Mouse (Mus musculus) CH12.LX (cell line): ENCODE data around the gene Depdc7. TPM values are rescaled to one million over a fixed set of nuclear protein-coding genes. Genes with fewer than 3 reads are reported as not detected.

Experiments
- DNase-seq: peaks from one replicate; pipeline ENCODE4 v3.0.0-alpha.2; 2013; ENCODE audit errors: extremely low read depth
- H3K27ac ChIP-seq: 2 replicates; pipeline ENCODE4 v1.5.1; 2012; ENCODE audit warnings: low read depth, mild to moderate bottlenecking, control low read depth, moderate library complexity; ENCODE audit not compliant: insufficient read depth
- H3K27me3 ChIP-seq: replicated peaks from 2 replicates; pipeline ENCODE3; 2012; ENCODE audit warnings: inconsistent platforms
- H3K36me3 ChIP-seq, 2 experiments: replicated peaks in 1 of 2; 2 replicates each; pipeline versions ENCODE3 to v1.6.1; 2012; ENCODE audit warnings: inconsistent platforms in 1 of 2, low read length in 1 of 2, mild to moderate bottlenecking in 1 of 2, mixed read lengths in 1 of 2, moderate library complexity in 1 of 2; ENCODE audit not compliant: control insufficient read depth in 1 of 2, insufficient read depth in 1 of 2
- H3K4me1 ChIP-seq, 2 experiments: 2 replicates each; pipeline ENCODE4 v1.6.1; 2012; ENCODE audit warnings: inconsistent platforms in 1 of 2, moderate library complexity in 1 of 2; ENCODE audit not compliant: insufficient read depth in 2 of 2, control insufficient read depth in 1 of 2
- H3K4me2 ChIP-seq: 2 replicates; pipeline ENCODE4 v1.6.1; 2012; ENCODE audit warnings: low read depth, mild to moderate bottlenecking, control low read depth; ENCODE audit not compliant: poor library complexity, insufficient read depth, severe bottlenecking
- H3K4me3 ChIP-seq, 3 experiments: fragments of 150-350 bp in 1 of 3; sonication (generic) in 1 of 3; replicated peaks in 1 of 3; 2 replicates each; pipeline versions ENCODE3 to v1.5.1; 2011 to 2012; ENCODE audit warnings: low read depth in 2 of 3, low read length in 2 of 3, mild to moderate bottlenecking in 2 of 3, moderate library complexity in 2 of 3, control low read depth in 1 of 3, improper control_type of control experiment in 1 of 3, inconsistent platforms in 1 of 3, mixed read lengths in 1 of 3; ENCODE audit not compliant: poor library complexity in 1 of 3
- H3K79me2 ChIP-seq: replicated peaks from 2 replicates; pipeline ENCODE4 v1.6.1; 2012; ENCODE audit warnings: mild to moderate bottlenecking, moderate library complexity; ENCODE audit not compliant: control insufficient read depth, poor library complexity, insufficient read depth, severe bottlenecking; ENCODE audit errors: extremely low read depth
- H3K9ac ChIP-seq: 2 replicates; pipeline ENCODE4 v1.6.1; 2012; ENCODE audit warnings: low read depth, mild to moderate bottlenecking, control low read depth, moderate library complexity; ENCODE audit not compliant: insufficient read depth
- H3K9me3 ChIP-seq: replicated peaks from 2 replicates; pipeline ENCODE3; 2012; ENCODE audit warnings: low read length, inconsistent platforms, mixed read lengths
- CHD2 ChIP-seq: IDR thresholded peaks from 2 replicates; pipeline ENCODE4 v1.6.1; 2011; ENCODE audit warnings: low read length, improper control_type of control experiment
- ELF1 ChIP-seq: IDR thresholded peaks from 2 replicates; pipeline ENCODE4 v1.6.1; 2014; ENCODE audit warnings: low read depth, mild to moderate bottlenecking, inconsistent platforms, low read length, improper control_type of control experiment
- EP300 ChIP-seq: IDR thresholded peaks from 2 replicates; pipeline ENCODE4 v1.6.1; 2011; ENCODE audit warnings: low read length, improper control_type of control experiment
- GABPA ChIP-seq: IDR thresholded peaks from 2 replicates; pipeline ENCODE4 v1.6.1; 2012; ENCODE audit warnings: low read depth, low read length, improper control_type of control experiment, inconsistent platforms; ENCODE audit not compliant: insufficient replicate concordance
- HCFC1 ChIP-seq: IDR thresholded peaks from 2 replicates; pipeline ENCODE4 v1.6.1; 2012; ENCODE audit warnings: low read depth, mild to moderate bottlenecking, inconsistent platforms, low read length, improper control_type of control experiment
- IRF4 ChIP-seq: IDR thresholded peaks from 2 replicates; pipeline ENCODE4 v1.6.1; 2014; ENCODE audit warnings: low read depth, mild to moderate bottlenecking, inconsistent platforms, low read length, improper control_type of control experiment
- JUN ChIP-seq: IDR thresholded peaks from 2 replicates; pipeline ENCODE4 v1.6.1; 2011; ENCODE audit warnings: low read depth, mild to moderate bottlenecking, low read length, improper control_type of control experiment, moderate library complexity; ENCODE audit not compliant: insufficient read depth
- MAX ChIP-seq: IDR thresholded peaks from 2 replicates; pipeline ENCODE4 v1.6.1; 2011; ENCODE audit warnings: low read length, improper control_type of control experiment
- MXI1 ChIP-seq: IDR thresholded peaks from 2 replicates; pipeline ENCODE4 v1.6.1; 2011; ENCODE audit warnings: mild to moderate bottlenecking, low read depth, low read length, improper control_type of control experiment
- NELFE ChIP-seq: IDR thresholded peaks from 2 replicates; pipeline ENCODE4 v1.6.1; 2011; ENCODE audit warnings: low read depth, low read length, improper control_type of control experiment
- NRF1 ChIP-seq: IDR thresholded peaks from 2 replicates; pipeline ENCODE4 v1.6.1; 2014; ENCODE audit warnings: low read depth, mild to moderate bottlenecking, inconsistent platforms, low read length, improper control_type of control experiment, moderate library complexity
- POLR2A ChIP-seq: IDR thresholded peaks from 2 replicates; pipeline ENCODE4 v1.6.1; 2011; ENCODE audit warnings: low read depth, mild to moderate bottlenecking, improper control_type of control experiment, low read length
- RAD21 ChIP-seq: IDR thresholded peaks from 2 replicates; pipeline ENCODE4 v1.6.1; 2011; ENCODE audit warnings: low read depth, mild to moderate bottlenecking, low read length, improper control_type of control experiment, moderate library complexity
- RCOR1 ChIP-seq: conservative IDR thresholded peaks from 2 replicates; pipeline ENCODE4 v1.6.1; 2012; ENCODE audit warnings: low read depth, mild to moderate bottlenecking, inconsistent platforms, low read length, improper control_type of control experiment
- TCF12 ChIP-seq: IDR thresholded peaks from 2 replicates; pipeline ENCODE4 v1.6.1; 2014; ENCODE audit warnings: low read depth, mild to moderate bottlenecking, inconsistent platforms, low read length, improper control_type of control experiment
- UBTF ChIP-seq: IDR thresholded peaks from 2 replicates; pipeline ENCODE4 v1.6.1; 2012; ENCODE audit warnings: low read depth, mild to moderate bottlenecking, inconsistent platforms, low read length, improper control_type of control experiment, moderate library complexity
- USF1 ChIP-seq: IDR thresholded peaks from 2 replicates; pipeline ENCODE4 v1.6.1; 2014; ENCODE audit warnings: low read depth, mild to moderate bottlenecking, inconsistent platforms, low read length, improper control_type of control experiment
- ZKSCAN1 ChIP-seq: IDR thresholded peaks from 2 replicates; pipeline ENCODE4 v1.6.1; 2012; ENCODE audit warnings: low read depth, inconsistent platforms, low read length, improper control_type of control experiment, borderline replicate concordance
- dilution Hi-C: fragments of 300-500 bp; cut with MboI; formaldehyde crosslinking; loops from 2 replicates; pipeline ENCODE4 v1.14.3; 2020; ENCODE audit warnings: low sequenced_read_pairs; ENCODE audit not compliant: extremely low pct_unique_long_range_greater_than_20kb, extremely low pct_ligation_motif_present
- in situ Hi-C: fragments of 300-500 bp; cut with MboI; formaldehyde crosslinking; loops from 3 replicates; pipeline ENCODE4 v1.14.3; 2019; ENCODE audit warnings: low sequenced_read_pairs, low pct_ligation_motif_present, low pct_unique_long_range_greater_than_20kb, mixed read lengths
- polyA plus RNA-seq: library from polyadenylated mRNA; unstranded; fragments of >175 nt; gene quantifications from 2 replicates; pipeline ENCODE4 v1.2.1, GENCODE M21; 2012; ENCODE audit warnings: low read depth; ENCODE audit not compliant: insufficient read length
- total RNA-seq, 2 experiments: library from RNA; depleted of rRNA; stranded (reverse); fragments of 300-350 nt in 1 of 2; fragments of >200 nt in 1 of 2; gene quantifications; 2 replicates each; pipeline ENCODE4 v1.2.3; 2012 to 2014

The Depdc7 gene
- total and polyA plus RNA-seq, 3 experiments, result 0.32 to 4.3 (median 0.81) TPM

GRCm38 (mm10) chr2:104739691-104740090, 3.0 kb downstream of the Depdc7 start:
- Histone ChIP-seq H3K4me1 (peaks cover 6 to 20% of the 10 kb centered on the region in 2 experiments), H3K4me2 (no peak overlapping the region), H3K36me3 (no peaks in the 10 kb centered on the region), H3K9me3 (no peaks in the 10 kb centered on the region), H3K79me2 (no peaks in the 10 kb centered on the region), H3K4me3 (no peak overlapping the region), H3K9ac (no peak overlapping the region), H3K27me3 (no peaks in the 10 kb centered on the region), H3K27ac (no peak overlapping the region)
- in situ Hi-C loops (loop anchor here (10.0 kb wide), 1 partner anchor 55 kb away; no protein-coding TSS in a partner anchor), dilution Hi-C loops (no loop called here)
- no peak for DNase-seq
- TF ChIP-seq RCOR1 (no peak), EP300 (no peak), NRF1 (no peak), USF1 (no peak), MAX (no peak), RAD21 (no peak), CHD2 (no peak), TCF12 (no peak), ELF1 (no peak), ZKSCAN1 (no peak), MXI1 (no peak), NELFE (no peak), JUN (no peak), UBTF (no peak), IRF4 (no peak)

GRCm38 (mm10) chr2:104736241-104736640, 6.4 kb downstream of the Depdc7 start:
- TF ChIP-seq HCFC1 (no peak), POLR2A (no peak), IRF4 (no peak), GABPA (no peak)
- in situ Hi-C loops, result no loop called here
- dilution Hi-C loops, result no loop called here

More at GRCm38 (mm10) chr2:104736241-104736640, 6.4 kb downstream of the Depdc7 start:
- peaks cover 12 to 38% of the 10 kb centered on the region in 2 experiments for H3K4me1 ChIP-seq
- no peaks in the 10 kb centered on the region for H3K9me3 ChIP-seq
- no peak overlapping the region for H3K9ac ChIP-seq
- no peaks in the 10 kb centered on the region for H3K27me3 ChIP-seq
- no peak overlapping the region for H3K4me2 ChIP-seq
- DNase-seq, result no peak
- no peak overlapping the region for H3K4me3 ChIP-seq
- H3K36me3 ChIP-seq, result no peaks in the 10 kb centered on the region
- H3K27ac ChIP-seq, result no peak overlapping the region
- no peaks in the 10 kb centered on the region for H3K79me2 ChIP-seq
